Comparison of ENCODE assay signal across 9 mouse cellular contexts in genomic region chr16:10767158-10767557, GRCm38 (mm10). TPM values are rescaled to one million over a fixed set of nuclear protein-coding genes. Genes with fewer than 3 reads are reported as not detected.
DNase-seq lines count a peak whose midpoint lies in the region; ATAC-seq lines count a peak whose summit lies in the region.
"Had no signal": no experiment of that assay in that cellular context is flagged by ENCODE, and none has a peak within 500 bp of the region (broad histone marks: within the 10 kb centered on the region; RNA-seq: fewer than 3 reads in every experiment).

No protein-coding gene starts in this region.

- no peak overlapping the region for H3K9ac ChIP-seq in kidney, embryonic 15.5 days

- ATAC-seq in kidney, embryonic 15.5 days (replicated peaks; ENCODE audit: low FRiP score): no peak

- no peaks in the 10 kb centered on the region for H3K27me3 ChIP-seq in kidney, embryonic 15.5 days

- peaks cover 30% of the 10 kb centered on the region for H3K4me1 ChIP-seq in kidney, embryonic 15.5 days

- H3K36me3 ChIP-seq in kidney, embryonic 15.5 days: no peaks in the 10 kb centered on the region

- H3K9me3 ChIP-seq in kidney, embryonic 15.5 days (replicated peaks): no peaks in the 10 kb centered on the region

- peak; percentile 71 for DNase-seq in kidney, adult 18-20 months
- peak; percentile 48 for DNase-seq in MEL-GATA-1-ER (ENCODE audit: extremely low read depth, low read depth)
- peak; percentile 73 to 78 for DNase-seq in cerebellum, adult 18-20 months
- DNase-seq in gastrocnemius, postnatal 10 days: peak; percentile 76
- peak; percentile 21 to 64 for DNase-seq in layer of hippocampus, postnatal 14 days (ENCODE audit: low spot score in 2 of 2)
- peak; percentile 69 to 79 for DNase-seq in natural killer cell, adult 2 months (ENCODE audit: low spot score in 2 of 2)
- peak; percentile 71 to 77 for DNase-seq in thymus, postnatal 36 days

- no peak overlapping the region for H3K4me3 ChIP-seq in kidney, embryonic 15.5 days (replicated peaks)
- H3K4me3 ChIP-seq: erythroblast, embryonic 14.5 days had no signal

- H3K4me2 ChIP-seq in kidney, embryonic 15.5 days: no peak overlapping the region

- WGBS in kidney, embryonic 15.5 days: 44% methylated on average over 4 of the region's 4 CpGs

- H3K27ac ChIP-seq in kidney, embryonic 15.5 days: no peak overlapping the region

RNA-seq across cellular contexts. Expression of gene Socs1, which starts 18.2 kb away (rescaled TPM):
- polyA plus RNA-seq in kidney, embryonic 15.5 days (2015; fragmentation: Nextera tagmentation; extraction: Ambion mirVana): 6.9 and 7.8 TPM in 2 replicates
- 1 to 10 TPM; 1.1 to 2.2 TPM for total RNA-seq in gastrocnemius, postnatal 10 days (2021)
- total RNA-seq in layer of hippocampus, postnatal 14 days (2021): 1 to 10 TPM; 1.1 to 1.3 TPM

RNA-seq across cellular contexts. Expression of gene Tnp2, which starts 21.3 kb away (rescaled TPM):
- polyA plus RNA-seq in kidney, embryonic 15.5 days (2015; fragmentation: Nextera tagmentation; extraction: Ambion mirVana): not detected in 2 replicates
- not detected for total RNA-seq in gastrocnemius, postnatal 10 days (2021)
- total RNA-seq in layer of hippocampus, postnatal 14 days (2021): not detected
- polyA plus RNA-seq: erythroblast, embryonic 14.5 days had no signal

RNA-seq across cellular contexts. Expression of gene Prm3, which starts 23.6 kb away (rescaled TPM):
- not detected in 2 replicates for polyA plus RNA-seq in kidney, embryonic 15.5 days (2015; fragmentation: Nextera tagmentation; extraction: Ambion mirVana)
- not detected for total RNA-seq in gastrocnemius, postnatal 10 days (2021)
- not detected for total RNA-seq in layer of hippocampus, postnatal 14 days (2021)
- polyA plus RNA-seq: erythroblast, embryonic 14.5 days had no signal

RNA-seq across cellular contexts. Expression of gene Prm2, which starts 28.8 kb away (rescaled TPM):
- not detected in 2 replicates for polyA plus RNA-seq in kidney, embryonic 15.5 days (2015; fragmentation: Nextera tagmentation; extraction: Ambion mirVana)
- total RNA-seq in gastrocnemius, postnatal 10 days (2021): not detected
- total RNA-seq in layer of hippocampus, postnatal 14 days (2021): not detected
- polyA plus RNA-seq: erythroblast, embryonic 14.5 days had no signal

RNA-seq across cellular contexts. Expression of gene Prm1, which starts 38.5 kb away (rescaled TPM):
- 0.51 TPM in 1 of 2 replicates, not detected in the other for polyA plus RNA-seq in kidney, embryonic 15.5 days (2015; fragmentation: Nextera tagmentation; extraction: Ambion mirVana)
- not detected for total RNA-seq in gastrocnemius, postnatal 10 days (2021)
- total RNA-seq in layer of hippocampus, postnatal 14 days (2021): not detected
- polyA plus RNA-seq: erythroblast, embryonic 14.5 days had no signal
